Mouse (Mus musculus): ENCODE data around the gene Gm39653. TPM values are rescaled to one million over a fixed set of nuclear protein-coding genes. Genes with fewer than 3 reads are reported as not detected.
"Not testable (repeated sequence)": the region's sequence is repeated elsewhere in the genome, so short reads cannot be mapped to it uniquely, and the experiment has no call there.

The Gm39653 gene
- not detected in 2 replicates for polyA plus RNA-seq (2012; ENCODE audit: insufficient read depth, insufficient read length, missing spikeins)

DNA sequence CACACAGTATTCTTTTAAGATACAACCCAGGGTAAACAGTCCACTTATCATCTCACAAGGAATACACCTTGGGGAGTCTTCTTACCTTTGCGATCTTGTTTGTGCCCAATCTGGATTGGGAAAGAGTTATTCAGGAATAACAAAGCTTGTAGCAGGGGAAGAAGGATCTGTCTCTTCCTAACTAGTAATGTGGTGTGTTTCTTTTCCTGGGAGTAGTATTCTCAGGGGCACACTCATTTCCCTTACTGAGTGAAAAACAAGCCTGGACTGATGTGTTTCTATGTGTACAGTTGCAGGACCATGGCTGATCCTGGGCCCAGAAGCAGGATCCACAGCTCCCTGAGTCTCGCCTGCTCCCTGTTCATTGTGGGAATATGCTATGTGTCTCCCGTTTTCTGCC is at the start of gene Gm39653:
Gm39653 (plus strand) TSS at position 301 of the 400 bp plus-strand sequence.
- Histone ChIP-seq H3K4me3 (ENCODE audit: insufficient read depth, low read depth, low read length) (no peak within 1 kb of the TSS), H3K27ac (replicated peaks; ENCODE audit: low read depth, low read length) (no peak within 1 kb of the TSS), H3K4me1 (ENCODE audit: control insufficient read depth, insufficient read depth, insufficient read length, low read length) (no peaks in the 10 kb centered on the region)

DNA sequence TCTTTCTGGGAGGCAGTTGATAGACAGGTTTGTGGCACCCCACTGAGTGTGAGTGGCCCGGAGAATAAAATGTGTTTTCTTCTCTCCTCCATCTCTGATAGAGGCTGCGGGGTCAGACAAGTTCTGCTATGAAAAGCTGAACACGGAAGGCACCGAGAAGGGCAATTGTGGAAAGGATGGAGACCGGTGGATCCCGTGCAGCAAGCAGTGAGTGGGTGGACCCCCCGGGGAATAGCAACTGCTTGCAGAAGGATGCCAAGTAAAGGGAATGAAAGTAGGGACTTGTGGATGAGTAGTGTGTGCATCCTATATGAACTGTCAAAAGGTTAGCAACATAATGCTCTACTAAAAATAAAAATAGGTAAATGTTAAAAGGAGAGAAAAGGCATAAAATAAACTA is 49.3 kb upstream of the Gm39653 start:
- Histone ChIP-seq H3K4me1 (ENCODE audit: control insufficient read depth, insufficient read depth, insufficient read length, low read length) (no peaks in the 10 kb centered on the region), H3K4me3 (ENCODE audit: insufficient read depth, low read depth, low read length) (no peak overlapping the region), H3K27ac (replicated peaks; ENCODE audit: low read depth, low read length) (no peak overlapping the region)

DNA sequence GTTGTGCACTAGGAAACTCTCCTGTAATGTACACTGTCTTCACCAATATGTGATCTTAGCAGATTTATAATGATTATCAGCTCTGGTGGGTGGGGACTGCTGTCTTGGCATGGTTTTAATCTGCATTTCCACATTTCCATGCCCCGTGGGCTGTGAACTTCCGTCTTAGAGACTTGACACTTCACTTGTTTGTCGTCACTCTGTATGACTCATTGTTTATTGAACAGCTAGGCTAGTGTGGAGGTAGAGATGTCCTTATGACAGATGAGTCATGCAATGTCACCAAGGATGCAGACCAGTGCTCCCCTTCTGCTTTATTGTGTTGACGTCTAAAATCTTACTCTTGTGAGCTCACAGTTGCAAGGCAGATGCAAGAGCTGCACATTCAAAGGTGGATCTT is 48.7 kb upstream of the Gm39653 start:
- Histone ChIP-seq H3K27ac (replicated peaks; ENCODE audit: low read depth, low read length) (no peak overlapping the region), H3K4me1 (ENCODE audit: control insufficient read depth, insufficient read depth, insufficient read length, low read length) (no peaks in the 10 kb centered on the region), H3K4me3 (ENCODE audit: insufficient read depth, low read depth, low read length) (no peak overlapping the region)

DNA sequence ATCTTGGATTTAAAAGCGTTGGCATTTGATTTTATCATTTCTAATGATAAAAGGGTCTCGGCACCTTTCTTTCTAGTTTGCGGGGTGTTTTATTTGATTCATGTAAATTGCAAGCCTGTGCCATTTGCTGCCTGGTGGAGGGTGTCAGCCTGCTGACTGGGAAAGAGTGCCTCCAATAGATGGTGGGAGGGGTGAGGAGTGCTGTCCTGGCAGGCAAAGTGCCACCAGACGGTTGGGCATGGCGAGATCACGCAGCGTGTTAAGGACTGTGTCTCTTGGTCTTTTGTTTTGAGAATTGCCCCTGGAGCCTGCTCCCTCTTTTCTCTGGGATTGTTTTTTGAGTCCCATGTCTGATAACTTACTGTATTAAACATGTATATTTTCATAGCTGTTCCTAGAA is 43.5 kb upstream of the Gm39653 start:
- Histone ChIP-seq H3K27ac (replicated peaks; ENCODE audit: low read depth, low read length) (no peak overlapping the region), H3K4me3 (ENCODE audit: insufficient read depth, low read depth, low read length) (no peak overlapping the region), H3K4me1 (ENCODE audit: control insufficient read depth, insufficient read depth, insufficient read length, low read length) (no peaks in the 10 kb centered on the region)

- H3K27ac ChIP-seq (replicated peaks; ENCODE audit: low read depth, low read length) = no peak overlapping the region
Measured at GRCm38 (mm10) chr1:63573432-63573831, 42.3 kb upstream of the Gm39653 start.

DNA sequence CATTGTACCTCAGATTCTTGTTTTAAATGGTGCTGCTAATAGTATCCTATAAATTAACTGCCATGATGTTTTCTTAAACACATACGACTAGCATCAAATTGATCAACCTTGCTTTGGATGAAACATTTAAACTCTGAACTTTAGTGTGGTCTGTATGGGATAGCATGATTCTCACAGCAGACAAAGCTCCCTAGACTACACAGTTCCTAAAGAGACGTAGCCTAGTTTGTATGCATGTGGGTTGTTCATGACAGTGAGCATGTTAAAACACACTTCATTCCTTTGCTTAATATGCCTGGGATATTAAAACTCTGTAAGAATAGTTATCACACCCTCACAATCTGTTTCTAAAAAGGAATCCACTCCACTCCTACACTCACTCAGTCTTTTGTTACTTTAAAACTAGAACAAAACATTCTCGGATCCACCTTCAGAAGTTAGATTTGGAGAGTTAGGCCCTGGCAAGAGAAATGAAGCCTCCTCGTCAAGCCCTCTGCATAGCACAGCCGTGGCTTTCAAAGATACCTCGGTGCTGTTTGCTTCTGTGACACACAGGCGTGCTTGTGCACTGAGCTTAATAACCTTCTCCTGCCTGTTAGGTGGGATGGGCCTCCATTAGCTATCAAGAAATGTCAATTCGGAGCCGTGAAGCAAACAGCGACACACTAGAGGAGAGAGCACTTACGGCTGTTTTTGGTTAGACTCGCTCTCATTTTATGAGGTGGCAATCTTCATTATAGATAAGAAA is 41.7 kb upstream of the Gm39653 start:
- H3K27ac ChIP-seq (replicated peaks; ENCODE audit: low read depth, low read length) = no peak overlapping the region
- H3K4me3 ChIP-seq (ENCODE audit: insufficient read depth, low read depth, low read length) = no peak overlapping the region

More at GRCm38 (mm10) chr1:63573432-63573831, 42.3 kb upstream of the Gm39653 start:
- H3K4me1 ChIP-seq (ENCODE audit: control insufficient read depth, insufficient read depth, insufficient read length, low read length) = no peaks in the 10 kb centered on the region
- no peak overlapping the region for H3K4me3 ChIP-seq (ENCODE audit: insufficient read depth, low read depth, low read length)

DNA sequence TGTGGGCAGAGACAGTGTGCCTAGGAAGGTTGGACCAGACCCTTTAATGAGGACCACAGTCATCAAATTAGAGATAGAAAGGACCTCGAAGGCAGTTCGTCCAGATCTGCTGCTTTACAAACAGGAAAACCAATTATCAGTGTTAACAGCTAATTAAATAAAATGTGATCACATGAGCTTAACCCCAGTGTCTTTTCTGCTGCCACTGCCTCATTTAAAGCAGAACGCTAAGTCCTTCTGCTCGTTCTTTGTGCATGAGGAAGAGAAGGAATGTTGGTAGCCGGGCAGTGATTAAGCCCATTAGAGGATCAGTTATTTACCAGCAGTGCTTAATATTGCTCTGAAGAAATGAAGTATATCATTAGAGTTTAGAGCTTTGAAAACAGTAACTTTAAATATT is 39.0 kb upstream of the Gm39653 start:
- Histone ChIP-seq H3K27ac (replicated peaks; ENCODE audit: low read depth, low read length) (no peak overlapping the region), H3K4me3 (ENCODE audit: insufficient read depth, low read depth, low read length) (no peak overlapping the region), H3K4me1 (ENCODE audit: control insufficient read depth, insufficient read depth, insufficient read length, low read length) (no peaks in the 10 kb centered on the region)

More for the DNA sequence above, 41.7 kb upstream of the Gm39653 start:
- H3K4me1 ChIP-seq (ENCODE audit: control insufficient read depth, insufficient read depth, insufficient read length, low read length) = no peaks in the 10 kb centered on the region

DNA sequence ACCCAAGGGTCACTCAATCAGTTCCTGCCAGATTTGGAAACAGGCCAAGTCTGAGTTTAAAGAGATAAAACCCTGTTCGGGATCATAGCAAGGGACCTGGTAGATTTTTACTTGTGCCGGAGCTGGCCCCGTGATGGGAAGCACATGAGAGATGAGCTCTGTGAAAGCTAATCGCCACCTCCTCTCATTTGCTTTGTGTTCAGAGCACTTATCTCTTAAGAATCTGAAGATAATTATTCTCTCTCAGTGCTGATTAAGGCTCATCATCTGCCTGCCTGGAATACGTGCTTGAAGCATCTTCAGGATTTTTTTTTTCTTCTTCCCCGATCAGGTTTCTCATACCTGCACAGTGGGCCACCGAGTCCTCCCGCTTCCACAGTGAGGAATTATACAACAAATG is 36.6 kb upstream of the Gm39653 start:
- Histone ChIP-seq H3K4me3 (ENCODE audit: insufficient read depth, low read depth, low read length) (no peak overlapping the region), H3K4me1 (ENCODE audit: control insufficient read depth, insufficient read depth, insufficient read length, low read length) (no peaks in the 10 kb centered on the region), H3K27ac (replicated peaks; ENCODE audit: low read depth, low read length) (no peak overlapping the region)

GRCm38 (mm10) chr1:63586869-63587268 is 28.9 kb upstream of the Gm39653 start:
- no peak overlapping the region for H3K27ac ChIP-seq (replicated peaks; ENCODE audit: low read depth, low read length)
- no peak overlapping the region for H3K4me3 ChIP-seq (ENCODE audit: insufficient read depth, low read depth, low read length)
- H3K4me1 ChIP-seq (ENCODE audit: control insufficient read depth, insufficient read depth, insufficient read length, low read length) = no peaks in the 10 kb centered on the region

- H3K27ac ChIP-seq (replicated peaks; ENCODE audit: low read depth, low read length) = no peak overlapping the region
- H3K4me1 ChIP-seq (ENCODE audit: control insufficient read depth, insufficient read depth, insufficient read length, low read length) = no peaks in the 10 kb centered on the region
- H3K4me3 ChIP-seq (ENCODE audit: insufficient read depth, low read depth, low read length) = no peak overlapping the region
Measured at GRCm38 (mm10) chr1:63603870-63604500, 11.8 kb upstream of the Gm39653 start.

GRCm38 (mm10) chr1:63609613-63610012 is 6.2 kb upstream of the Gm39653 start:
- Histone ChIP-seq H3K4me3 (ENCODE audit: insufficient read depth, low read depth, low read length) (no peak overlapping the region), H3K4me1 (ENCODE audit: control insufficient read depth, insufficient read depth, insufficient read length, low read length) (no peaks in the 10 kb centered on the region), H3K27ac (replicated peaks; ENCODE audit: low read depth, low read length) (no peak overlapping the region)

GRCm38 (mm10) chr1:63614594-63614993 is 1.2 kb upstream of the Gm39653 start:
- no peak overlapping the region for H3K4me3 ChIP-seq (ENCODE audit: insufficient read depth, low read depth, low read length)
- H3K27ac ChIP-seq (replicated peaks; ENCODE audit: low read depth, low read length) = no peak overlapping the region
- no peaks in the 10 kb centered on the region for H3K4me1 ChIP-seq (ENCODE audit: control insufficient read depth, insufficient read depth, insufficient read length, low read length)

DNA sequence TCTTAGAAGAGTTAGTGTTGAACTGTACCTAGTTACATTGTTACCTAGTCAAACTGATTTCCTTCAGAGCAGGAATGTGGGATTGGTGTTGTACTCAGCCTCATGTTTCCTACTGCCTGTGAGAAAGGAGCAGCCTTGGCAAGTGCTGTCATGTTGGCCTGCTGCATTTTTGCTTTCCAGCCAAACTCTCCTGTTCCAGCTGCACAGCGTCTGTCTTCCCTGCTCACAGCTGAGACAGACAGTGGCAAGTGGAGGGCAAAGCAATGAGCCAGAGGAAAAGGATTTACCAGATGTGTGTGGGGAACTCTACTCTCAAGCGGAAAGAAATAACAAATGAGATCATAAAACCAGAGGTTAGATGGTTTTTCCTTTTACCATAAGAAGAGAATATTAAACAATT is 12.4 kb downstream of the Gm39653 start:
- Histone ChIP-seq H3K27ac (replicated peaks; ENCODE audit: low read depth, low read length) (no peak overlapping the region), H3K4me3 (ENCODE audit: insufficient read depth, low read depth, low read length) (no peak overlapping the region), H3K4me1 (ENCODE audit: control insufficient read depth, insufficient read depth, insufficient read length, low read length) (no peaks in the 10 kb centered on the region)

DNA sequence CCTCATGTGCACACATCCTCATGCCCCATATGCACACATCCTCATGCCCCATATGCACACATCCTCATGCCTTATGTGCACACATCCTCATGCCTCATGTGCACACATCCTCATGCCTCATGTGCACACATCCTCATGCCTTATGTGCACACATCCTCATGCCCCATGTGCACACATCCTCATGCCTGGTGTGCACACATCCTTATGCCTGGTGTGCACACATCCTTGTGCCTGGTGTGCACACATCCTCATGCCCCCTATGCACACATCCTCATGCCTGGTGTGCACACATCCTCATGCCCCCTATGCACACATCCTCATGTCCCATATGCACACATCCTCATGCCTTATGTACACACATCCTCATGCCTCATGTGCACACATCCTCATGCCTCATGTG is 14.6 kb downstream of the Gm39653 start:
- not testable (repeated sequence) for H3K27ac ChIP-seq (replicated peaks; ENCODE audit: low read depth, low read length); H3K4me1 ChIP-seq (ENCODE audit: control insufficient read depth, insufficient read depth, insufficient read length, low read length); H3K4me3 ChIP-seq (ENCODE audit: insufficient read depth, low read depth, low read length)

- no peak overlapping the region for H3K4me3 ChIP-seq (ENCODE audit: insufficient read depth, low read depth, low read length)
- no peak overlapping the region for H3K27ac ChIP-seq (replicated peaks; ENCODE audit: low read depth, low read length)
- no peaks in the 10 kb centered on the region for H3K4me1 ChIP-seq (ENCODE audit: control insufficient read depth, insufficient read depth, insufficient read length, low read length)
Measured at GRCm38 (mm10) chr1:63639921-63640320, 24.2 kb downstream of the Gm39653 start.

DNA sequence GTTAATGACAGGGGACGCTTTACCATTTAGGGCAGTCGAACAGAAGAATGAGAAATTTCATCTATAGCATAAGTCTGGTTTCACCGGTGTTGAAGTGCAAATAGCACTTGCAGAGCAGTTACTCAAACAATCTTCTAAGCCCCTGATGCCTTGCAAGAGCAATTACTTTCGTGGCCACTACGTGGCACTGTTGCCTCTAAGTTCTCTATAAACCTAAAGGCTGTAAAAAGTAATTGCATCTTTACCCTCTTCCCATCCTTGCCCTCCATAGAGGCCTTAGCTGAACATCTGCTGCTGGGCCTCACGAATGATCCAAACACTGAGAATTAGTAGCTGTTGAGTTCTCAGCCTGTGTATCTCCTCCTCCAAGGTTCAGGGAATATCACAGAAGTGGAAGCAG is 42.2 kb downstream of the Gm39653 start:
- no peak overlapping the region for H3K27ac ChIP-seq (replicated peaks; ENCODE audit: low read depth, low read length)
- no peaks in the 10 kb centered on the region for H3K4me1 ChIP-seq (ENCODE audit: control insufficient read depth, insufficient read depth, insufficient read length, low read length)
- no peak overlapping the region for H3K4me3 ChIP-seq (ENCODE audit: insufficient read depth, low read depth, low read length)

Measured in brown adipose tissue, adult 24 weeks (tissue).